Mouse (Mus musculus) lung, postnatal 4 days (tissue): ENCODE data around the gene H2-K1.

Experiments used
- DNase-seq, 2 experiments: peaks; one replicate each; pipeline ENCODE4 v3.0.0; 2021

H2-K1 gene

DNA sequence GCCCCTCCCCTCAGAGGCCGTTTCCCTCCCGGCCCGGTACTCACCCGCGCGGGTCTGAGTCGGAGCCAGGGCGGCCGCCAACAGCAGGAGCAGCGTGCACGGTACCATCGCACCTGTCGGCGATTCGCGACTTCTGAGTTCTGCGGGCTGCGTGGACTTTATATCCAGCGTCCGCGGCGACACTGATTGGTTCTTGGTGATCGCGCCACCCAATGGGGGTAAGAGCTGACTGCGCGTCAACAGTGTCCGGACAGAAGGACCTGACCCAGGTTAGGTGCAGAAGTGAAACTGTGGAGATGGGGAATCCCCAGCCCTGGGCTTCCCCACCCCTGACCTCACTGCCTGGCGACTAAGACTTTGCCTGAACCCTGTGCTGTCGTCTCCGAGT is at the start of gene H2-K1:
Gene H2-K1, minus strand, starts transcription at position 198 of the 388 bp plus-strand sequence.
- DNase-seq: peak; percentile 94 to 95

DNA sequence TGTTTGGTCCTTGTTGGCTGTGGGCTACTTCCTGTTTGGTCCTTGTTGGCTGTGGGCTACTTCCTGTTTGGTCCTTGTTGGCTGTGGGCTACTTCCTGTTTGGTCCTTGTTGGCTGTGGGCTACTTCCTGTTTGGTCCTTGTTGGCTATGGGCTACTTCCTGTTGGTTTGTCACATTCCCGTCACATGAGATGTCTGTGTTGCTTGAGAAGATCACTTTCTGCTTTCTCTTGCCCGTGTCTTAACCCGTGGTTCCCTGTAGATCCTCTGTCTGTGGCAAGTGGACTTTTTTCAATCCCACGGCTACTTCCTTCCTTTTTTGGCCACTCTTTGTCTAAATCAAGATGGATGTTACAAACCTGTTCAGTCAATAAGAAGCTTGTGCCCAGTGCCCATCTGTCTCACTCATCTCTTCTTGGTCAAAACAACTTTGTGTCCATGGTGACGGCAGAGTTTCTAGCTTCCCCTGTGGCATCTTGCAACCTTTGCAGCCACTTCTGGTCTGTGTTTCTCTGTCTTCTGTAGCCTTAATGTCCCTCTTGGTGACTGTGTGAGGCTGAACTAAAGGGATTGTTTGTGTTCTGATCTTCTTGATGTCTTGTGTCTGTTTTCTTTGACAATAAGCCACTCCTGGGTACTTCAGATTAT is 47.4 kb upstream of the H2-K1 start:
- DNase-seq: no peak

DNA sequence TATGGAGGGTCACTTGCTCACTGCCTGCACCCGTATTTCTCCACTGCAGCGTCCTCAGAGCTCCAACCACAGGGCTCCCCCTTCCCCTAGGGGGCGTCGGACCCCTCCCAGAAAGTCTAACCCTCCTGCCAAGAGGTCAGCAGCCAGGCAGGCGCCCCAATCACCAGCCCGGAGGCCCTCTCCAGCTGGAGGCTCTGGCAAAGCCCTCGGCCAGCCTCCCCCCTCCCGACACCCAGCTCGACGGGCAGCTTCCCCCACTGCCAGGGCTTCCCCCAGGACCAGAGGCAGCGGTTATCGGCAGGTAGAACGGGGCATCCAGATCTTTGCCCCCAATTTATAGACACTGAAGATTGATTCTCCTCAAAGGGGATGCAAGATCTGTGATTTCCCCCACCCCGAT is 45.8 kb upstream of the H2-K1 start:
- DNase-seq: no peak

DNA sequence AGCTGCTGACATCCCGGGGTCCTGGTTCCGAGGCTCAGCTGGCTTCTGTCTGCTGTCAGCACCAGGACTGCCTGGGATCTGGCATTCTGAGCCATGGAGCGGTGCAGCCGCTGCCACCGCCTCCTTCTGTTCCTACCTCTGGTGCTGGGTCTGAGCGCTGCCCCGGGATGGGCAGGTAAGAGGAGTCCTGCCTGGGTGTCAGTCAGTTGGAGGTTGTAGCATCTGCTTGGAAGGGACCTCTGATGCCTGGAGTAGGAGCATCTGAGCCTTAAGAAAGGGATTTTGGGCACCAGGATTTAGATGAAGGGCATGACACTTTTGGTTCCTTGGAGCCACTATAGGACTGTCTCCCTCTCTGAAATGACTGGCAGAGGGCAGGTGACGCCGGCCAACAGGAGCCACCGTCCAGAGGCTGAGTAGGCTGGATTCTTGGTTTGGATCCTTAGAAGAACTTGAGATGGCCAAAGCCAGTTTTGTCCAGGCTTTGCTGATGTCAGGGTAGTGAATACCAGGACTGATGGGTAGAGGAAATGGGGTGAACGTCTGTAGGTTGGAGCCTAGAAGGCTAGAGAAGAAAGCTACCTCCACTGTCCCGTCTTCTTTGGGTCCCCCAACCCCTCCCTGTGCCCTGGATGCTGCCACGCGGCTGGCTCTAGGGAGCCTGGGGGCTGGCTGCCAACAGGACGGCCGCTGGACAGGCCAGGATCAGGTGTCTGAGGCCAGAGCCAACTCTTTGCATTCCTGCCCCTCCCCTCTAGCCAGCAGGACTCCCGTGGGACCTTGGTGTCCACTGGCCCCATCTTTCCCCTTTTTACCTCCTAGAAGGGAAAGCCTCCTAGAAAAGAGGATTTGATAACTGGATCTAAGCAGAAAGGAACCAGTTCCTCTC is 39.7 kb upstream of the H2-K1 start:
- DNase-seq: peak in 1 of 2 experiments; percentile 44

DNA sequence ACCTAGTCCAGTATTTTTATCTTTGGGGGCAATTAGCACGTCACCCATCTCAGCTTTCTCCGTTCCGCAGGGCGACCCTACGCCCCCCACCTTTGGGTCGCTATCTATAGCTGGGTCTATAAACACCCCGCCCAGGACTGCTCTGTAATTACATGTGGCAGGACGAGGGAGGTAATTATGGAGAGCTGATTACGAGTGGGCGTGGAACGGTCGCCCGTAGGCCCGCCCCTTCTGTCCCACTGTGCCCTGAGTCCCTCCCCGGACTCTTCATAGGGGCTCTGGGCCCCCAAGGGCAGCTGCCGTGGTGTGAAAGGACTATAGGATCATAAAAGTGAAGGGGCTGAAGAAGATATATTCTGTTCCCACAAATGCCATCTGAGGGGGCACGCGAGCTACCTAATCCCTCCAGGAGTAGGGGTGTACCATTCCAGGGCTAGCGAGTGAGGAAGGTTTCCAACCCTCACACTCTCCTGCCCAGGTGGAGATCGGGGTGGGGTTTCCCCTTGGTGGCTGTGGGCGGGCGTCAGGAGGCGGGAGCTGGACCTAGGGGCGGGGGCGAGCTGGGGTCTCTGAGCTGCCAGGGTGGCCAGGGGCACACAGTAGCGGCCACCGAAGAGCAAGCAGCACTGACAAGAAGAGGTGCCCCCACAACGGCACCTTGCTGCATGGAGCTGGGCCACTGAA is 38.9 kb upstream of the H2-K1 start, which contains the start of gene Col11a2:
Gene Col11a2, plus strand, starts transcription at position 560 of the 684 bp plus-strand sequence.
- DNase-seq: peak in 1 of 2 experiments; percentile 36

DNA sequence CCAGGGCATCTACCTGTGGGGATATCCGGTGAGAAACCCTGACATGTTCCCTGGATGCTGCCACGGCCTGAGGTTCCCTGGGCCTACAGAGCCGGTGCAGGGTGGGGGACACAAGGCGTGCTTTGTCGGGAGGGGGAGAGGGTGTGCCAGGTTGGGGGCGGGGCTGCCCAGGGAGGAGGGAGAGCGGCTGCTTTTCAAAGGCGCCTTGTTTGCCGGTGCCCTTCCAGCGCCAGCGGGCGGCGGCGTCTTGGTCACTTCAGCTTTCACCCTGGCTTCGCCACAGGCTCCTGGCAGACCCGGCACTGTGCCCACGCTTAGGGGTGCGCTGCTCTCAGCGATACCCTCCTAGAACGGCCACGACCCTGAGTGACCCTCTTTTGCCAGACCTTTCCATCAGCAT is 38.3 kb upstream of the H2-K1 start:
- peak in 1 of 2 experiments; percentile 47 for DNase-seq

DNA sequence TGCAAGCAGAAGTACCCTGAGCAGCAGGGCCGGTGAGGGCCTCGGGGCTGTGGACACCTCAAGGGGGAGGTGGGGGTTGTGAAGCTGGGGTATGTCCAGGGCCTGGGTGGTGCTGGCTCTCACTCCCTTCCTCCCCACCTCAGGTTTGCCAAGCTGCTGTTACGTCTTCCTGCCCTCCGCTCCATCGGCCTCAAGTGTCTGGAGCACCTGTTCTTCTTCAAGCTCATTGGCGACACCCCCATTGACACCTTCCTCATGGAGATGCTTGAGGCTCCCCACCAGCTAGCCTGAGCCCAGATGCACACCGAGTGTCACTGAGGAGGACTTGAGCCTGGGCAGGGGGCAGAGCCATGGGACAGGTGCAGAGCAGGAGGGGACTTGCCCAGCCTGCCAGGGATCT is 37.1 kb upstream of the H2-K1 start:
- peak in 1 of 2 experiments; percentile 25 for DNase-seq

DNA sequence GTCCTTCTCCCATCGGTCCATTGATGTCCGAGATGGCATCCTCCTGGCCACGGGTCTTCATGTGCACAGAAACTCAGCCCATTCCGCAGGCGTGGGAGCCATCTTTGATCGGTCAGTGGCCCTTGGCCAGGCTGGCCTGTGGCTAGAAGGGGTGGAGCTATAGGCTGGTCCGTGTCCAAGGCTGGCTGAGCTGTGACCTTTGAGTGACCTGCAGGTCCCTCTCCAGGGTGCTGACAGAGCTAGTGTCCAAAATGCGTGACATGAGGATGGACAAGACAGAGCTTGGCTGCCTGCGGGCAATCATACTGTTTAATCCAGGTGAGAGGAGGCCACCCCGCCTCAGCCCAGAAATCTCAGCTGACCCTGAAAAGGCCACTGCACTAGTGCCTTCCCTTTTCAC is 36.5 kb upstream of the H2-K1 start:
- DNase-seq: peak in 1 of 2 experiments; percentile 42

DNA sequence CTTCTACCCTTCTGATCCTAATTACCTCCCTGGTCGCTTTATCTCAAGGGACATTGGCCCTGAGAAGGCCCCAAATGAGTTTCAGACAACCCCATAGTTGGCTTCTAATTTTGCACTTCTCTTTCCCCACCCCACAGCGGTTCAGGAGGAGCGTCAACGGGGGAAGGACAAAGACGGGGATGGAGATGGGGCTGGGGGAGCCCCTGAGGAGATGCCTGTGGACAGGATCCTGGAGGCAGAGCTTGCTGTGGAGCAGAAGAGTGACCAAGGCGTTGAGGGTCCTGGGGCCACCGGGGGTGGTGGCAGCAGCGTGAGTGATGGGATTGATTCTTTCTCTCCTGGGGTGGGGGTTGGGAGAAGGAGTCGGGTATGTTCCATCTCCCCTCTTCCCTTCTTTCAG is 35.4 kb upstream of the H2-K1 start:
- DNase-seq: peak in 1 of 2 experiments; percentile 18

DNA sequence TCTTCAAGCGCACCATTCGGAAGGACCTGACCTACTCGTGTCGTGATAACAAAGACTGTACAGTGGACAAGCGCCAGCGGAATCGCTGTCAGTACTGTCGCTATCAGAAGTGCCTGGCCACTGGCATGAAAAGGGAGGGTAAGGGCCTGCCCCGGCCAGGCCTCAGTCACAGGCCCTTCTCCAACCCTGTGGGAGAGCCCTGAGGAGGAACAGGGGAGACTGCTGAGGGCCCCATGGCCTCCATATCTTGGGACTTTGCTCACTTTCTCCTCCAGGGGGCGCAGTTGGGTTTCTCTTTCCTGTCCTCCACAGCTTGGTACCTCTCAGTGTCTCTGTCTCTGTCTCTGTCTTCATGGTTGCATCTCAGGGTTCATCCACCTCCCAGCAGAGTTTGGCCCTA is 33.9 kb upstream of the H2-K1 start:
- DNase-seq: peak; percentile 59 to 79

DNA sequence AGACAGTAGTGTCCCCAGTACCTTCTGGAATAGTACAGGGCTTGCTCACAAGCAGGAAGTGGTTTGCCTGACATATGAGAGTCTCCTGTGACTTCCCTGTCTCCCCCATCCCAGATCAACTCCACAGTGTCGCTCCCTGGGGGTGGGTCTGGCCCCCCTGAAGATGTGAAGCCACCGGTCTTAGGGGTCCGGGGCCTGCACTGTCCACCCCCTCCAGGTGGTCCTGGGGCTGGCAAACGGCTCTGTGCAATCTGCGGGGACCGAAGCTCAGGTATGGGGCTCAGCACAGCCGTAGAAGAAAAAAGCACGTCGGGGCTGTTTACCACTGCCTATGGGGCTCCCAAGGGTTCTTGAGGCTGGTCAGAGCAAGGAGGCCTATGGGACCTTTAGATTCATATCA is 33.3 kb upstream of the H2-K1 start:
- DNase-seq: peak in 1 of 2 experiments; percentile 36

DNA sequence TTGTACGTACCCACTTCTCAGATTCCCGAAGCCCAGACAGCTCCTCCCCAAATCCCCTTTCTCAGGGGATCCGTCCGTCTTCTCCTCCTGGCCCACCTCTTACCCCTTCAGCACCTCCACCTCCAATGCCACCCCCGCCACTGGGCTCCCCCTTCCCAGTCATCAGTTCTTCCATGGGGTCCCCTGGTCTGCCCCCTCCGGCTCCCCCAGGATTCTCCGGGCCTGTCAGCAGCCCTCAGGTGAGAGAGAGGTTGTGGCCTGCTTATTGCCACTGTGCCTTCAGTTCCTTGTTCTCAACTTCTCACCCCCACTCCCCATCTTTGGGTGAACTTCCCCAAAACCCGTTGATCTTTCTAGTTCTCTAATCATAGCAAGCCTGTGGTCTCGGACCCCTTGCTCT is 32.7 kb upstream of the H2-K1 start:
- DNase-seq: peak; percentile 44 to 45

DNA sequence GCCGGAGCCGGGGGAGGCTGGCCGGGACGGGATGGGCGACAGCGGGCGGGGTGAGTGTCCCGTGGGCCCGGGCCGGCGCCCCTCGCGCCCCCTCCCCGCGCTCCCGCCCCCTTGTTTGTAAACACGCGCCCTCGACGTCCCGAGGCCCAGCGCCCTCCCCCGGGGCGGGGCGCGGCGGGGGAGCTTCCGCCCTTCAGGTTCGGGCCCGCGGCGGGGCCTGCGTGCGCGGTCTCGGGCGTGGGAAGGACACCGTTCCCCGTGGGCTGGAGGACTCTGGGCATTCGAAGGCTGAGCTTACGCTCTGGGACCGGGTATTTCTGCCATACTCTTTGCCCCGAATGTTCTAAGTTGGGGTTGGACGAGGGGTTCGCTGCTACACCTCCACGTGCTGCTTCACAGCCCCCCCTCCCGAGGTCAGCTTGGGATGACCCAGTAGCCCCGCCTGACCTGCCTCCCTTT is 32.1 kb upstream of the H2-K1 start:
- peak; percentile 80 to 86 for DNase-seq

DNA sequence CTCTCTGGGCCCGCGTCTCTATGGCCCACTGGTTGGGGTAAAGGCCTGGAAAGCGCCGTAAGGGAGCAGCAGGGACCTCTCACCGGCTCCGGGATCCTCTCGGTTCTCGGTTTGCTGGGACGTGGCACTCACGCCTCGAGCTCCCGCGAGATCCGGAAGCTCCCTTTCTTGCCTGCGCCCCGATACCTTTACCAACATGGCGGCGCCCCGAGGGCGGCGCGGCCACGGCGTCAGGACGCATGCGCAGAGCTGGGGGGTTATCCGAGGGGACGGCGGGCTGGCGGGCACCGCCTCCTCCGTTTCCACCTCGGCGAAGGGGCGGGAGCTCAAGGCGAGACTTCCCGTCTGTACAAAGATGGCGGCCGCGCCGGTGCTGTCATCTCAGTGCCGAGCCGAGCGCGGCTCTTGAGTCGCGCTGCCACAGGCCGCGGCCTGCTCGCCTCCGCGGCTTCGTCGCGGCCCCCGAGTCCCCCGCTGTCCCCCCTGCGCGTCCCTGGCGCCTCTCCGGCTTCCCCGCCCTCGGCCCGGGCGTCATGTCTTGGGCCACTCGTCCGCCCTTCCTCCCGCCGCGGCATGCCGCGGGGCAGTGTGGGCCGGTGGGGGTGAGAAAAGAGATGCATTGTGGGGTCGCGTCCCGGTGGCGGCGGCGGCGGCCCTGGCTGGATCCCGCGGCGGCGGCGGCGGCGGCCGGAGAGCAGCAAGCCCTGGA is 31.5 kb upstream of the H2-K1 start, which contains the start of the genes Slc39a7 and Rxrb:
Gene Slc39a7, minus strand, starts transcription at position 218 of the 709 bp plus-strand sequence.
Gene Rxrb, plus strand, starts transcription at position 348 of the 709 bp plus-strand sequence.
- DNase-seq: peak; percentile 99 to 100

DNA sequence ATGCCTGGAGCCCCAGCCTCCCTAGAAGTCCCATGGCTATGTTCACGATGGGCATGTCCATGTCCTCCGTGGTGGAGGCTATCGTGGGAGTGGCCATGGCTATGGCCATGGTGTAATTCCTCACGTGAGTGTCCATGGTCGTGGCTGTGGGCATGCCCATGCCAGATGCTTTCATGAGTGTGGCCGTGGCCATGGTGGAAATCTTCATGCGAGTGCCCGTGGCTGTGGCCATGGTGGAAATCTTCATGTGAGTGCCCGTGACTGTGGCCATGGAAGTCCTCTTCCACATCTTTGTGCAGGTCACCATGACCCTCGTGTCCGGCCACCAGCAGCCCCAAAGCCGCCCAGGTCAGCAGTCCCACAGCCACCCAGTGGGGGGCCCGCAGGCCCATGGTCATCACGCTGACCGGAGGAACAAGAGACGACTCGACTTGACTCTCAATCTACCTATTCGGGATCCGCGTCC is 30.7 kb upstream of the H2-K1 start:
- DNase-seq: no peak

DNA sequence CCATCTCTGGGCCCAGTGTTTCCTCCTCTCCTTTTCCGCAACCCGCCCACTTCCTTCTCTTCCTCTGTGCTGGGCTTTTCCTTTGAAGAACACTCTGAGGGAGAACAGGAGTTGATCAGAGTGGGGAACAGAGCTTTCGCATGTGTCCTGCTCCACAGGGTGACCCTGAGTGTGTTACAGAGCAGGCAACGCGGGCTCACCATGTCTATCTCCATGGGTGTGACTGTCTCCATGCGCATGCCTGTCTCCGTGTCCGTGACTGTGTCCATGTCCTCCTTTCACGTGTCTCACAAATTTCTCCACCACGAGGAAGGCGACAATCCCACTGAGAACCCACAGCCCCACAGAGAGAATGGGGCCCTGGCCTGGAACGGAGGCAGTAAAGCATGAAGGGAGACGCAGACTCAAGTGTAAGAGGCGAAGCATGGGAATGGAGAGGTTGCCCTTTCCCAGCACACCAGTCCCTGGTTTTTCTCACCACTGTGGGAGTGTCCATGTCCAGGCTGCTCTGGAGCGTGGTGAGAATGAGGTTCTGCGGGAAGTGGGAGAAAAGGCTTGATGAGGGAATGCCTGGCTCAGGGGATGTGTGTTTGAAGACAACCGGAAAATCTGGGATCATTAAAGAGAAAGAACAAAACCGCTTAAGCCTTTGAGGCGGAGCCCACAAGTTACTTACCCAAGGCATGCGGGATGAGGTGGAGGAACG is 29.9 kb upstream of the H2-K1 start:
- peak in 1 of 2 experiments; percentile 25 for DNase-seq

DNA sequence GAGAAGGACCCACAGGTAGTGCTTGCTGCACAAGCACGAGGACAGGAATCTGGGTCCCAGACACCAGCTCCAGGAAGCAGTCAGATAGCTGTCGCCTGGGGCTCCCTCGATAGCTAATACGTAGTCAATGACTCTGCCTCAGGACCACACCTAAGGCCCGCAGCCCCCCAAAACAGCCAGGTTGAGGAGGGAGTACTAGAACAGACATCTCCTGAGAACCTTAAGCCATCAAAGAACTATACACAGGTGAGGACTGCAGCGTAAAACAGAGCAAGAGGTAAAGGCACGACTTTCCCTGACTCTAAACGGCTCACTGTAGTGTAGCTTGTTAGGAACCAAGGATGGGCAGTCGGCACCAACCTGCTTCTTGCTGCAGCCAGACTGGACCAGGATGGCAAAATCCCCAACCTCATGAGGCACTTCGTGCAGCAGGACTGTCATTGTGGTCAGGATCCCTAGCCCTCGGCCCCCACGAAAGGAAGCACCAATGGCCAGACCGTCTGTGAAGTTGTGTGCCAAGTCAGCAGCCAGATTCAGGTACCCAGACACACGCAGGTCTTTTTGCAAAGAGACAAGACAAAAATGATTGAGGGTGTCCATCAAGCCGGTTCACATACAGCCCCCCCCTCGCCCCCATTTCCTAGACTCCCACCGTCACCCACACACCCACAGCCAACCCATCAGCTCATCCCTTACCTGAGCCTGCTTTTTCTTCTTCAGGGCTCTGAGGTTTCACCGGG is 29.2 kb upstream of the H2-K1 start:
- peak in 1 of 2 experiments; percentile 21 for DNase-seq

DNA sequence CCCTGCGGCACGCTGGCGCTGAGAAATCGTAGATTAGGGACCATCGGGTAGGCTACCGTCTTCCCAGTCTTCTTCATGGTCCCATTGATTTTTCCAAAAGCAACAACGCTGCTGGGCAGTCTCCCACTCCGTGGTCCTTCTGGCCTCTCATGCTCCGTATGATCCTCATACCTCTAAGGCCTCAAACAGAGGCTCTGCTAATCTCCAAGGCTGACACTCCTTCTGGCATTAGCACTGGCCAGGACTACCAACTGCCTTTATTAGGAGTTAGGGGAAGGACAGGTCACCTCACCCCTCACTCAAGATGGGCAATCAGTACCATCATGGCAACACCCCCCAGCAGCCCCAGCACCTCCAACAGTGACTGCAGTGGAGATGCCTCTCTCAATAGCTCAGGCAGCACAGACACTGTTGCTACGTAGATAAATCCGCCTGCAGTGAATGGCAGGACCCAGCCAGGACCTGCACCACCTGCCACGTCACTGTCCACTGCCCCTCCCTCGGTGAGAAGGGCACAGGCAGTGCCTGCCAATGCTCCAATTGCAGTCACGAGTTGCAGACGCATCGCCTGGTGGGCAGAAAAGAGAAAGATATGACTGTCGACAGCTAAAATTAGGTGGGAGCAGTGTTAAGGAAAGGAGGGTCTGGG is 28.5 kb upstream of the H2-K1 start:
- DNase-seq: peak in 1 of 2 experiments; percentile 25

DNA sequence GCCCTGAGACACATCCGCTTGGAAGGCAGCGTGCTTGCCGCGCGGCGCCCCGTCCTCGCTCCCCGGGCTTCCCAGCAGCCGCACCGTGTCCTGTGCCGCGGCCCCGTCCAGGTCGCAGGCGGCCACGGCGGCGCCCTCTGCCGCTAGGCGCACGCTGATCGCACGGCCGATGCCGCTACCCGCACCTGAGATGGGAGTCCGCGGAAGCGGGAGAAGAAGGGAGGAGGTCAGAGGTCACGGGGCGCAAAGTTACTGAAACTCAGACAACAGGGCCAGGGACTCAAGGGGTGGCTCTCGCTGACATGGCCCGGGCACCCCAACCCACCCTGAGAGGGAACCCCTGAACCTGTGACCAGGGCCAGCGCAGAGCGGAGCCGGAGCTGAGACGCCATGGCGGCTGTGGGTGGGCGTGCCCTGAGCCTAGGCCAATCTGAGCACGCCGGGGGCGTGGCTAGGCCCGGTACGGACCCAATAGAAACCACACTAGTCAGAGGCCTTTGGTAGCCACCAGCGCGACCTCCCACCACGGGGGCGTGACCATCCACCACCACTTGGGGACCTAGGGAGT is 27.6 kb upstream of the H2-K1 start, which contains the start of gene H2-Ke6:
Gene H2-Ke6, minus strand, starts transcription at position 405 of the 568 bp plus-strand sequence.
- DNase-seq: peak; percentile 94 to 96
